Mouse (Mus musculus): ENCODE data around the gene Oas1a.
"Not testable (repeated sequence)": the region's sequence is repeated elsewhere in the genome, so short reads cannot be mapped to it uniquely, and the experiment has no call there.

The Oas1a gene

GRCm38 (mm10) chr5:120893866-120894265, 13.5 kb downstream of the Oas1a start:
- peak in 1 of 2 experiments; percentile 8 for DNase-seq (ENCODE audit: low spot score in 2 of 2)

GRCm38 (mm10) chr5:120892243-120892660, 15.1 kb downstream of the Oas1a start:
- peak in 1 of 2 experiments; percentile 51 for DNase-seq (ENCODE audit: low spot score in 2 of 2)

- DNase-seq (ENCODE audit: low spot score in 2 of 2), result not testable (repeated sequence)
Observed at GRCm38 (mm10) chr5:120891566-120892242, 15.6 kb downstream of the Oas1a start.

- DNase-seq (ENCODE audit: low spot score in 2 of 2), result peak in 1 of 2 experiments; percentile 57
Observed at GRCm38 (mm10) chr5:120890991-120891390, 16.3 kb downstream of the Oas1a start.

- peak in 1 of 2 experiments; percentile 61 for DNase-seq (ENCODE audit: low spot score in 2 of 2)
Observed at GRCm38 (mm10) chr5:120890026-120890425, 17.3 kb downstream of the Oas1a start.

GRCm38 (mm10) chr5:120888294-120888815, 19.0 kb downstream of the Oas1a start:
- peak in 1 of 2 experiments; percentile 47 for DNase-seq (ENCODE audit: low spot score in 2 of 2)

- peak in 1 of 2 experiments; percentile 37 for DNase-seq (ENCODE audit: low spot score in 2 of 2)
Observed at GRCm38 (mm10) chr5:120887831-120888230, 19.5 kb downstream of the Oas1a start.

- DNase-seq (ENCODE audit: low spot score in 2 of 2), result peak in 1 of 2 experiments; percentile 53
Observed at GRCm38 (mm10) chr5:120887413-120887812, 19.9 kb downstream of the Oas1a start, which contains the start of gene Oas1g. Gene Oas1g (minus strand): TSS chr5:120887613.

GRCm38 (mm10) chr5:120881681-120882080, 25.6 kb downstream of the Oas1a start:
- peak in 1 of 2 experiments; percentile 49 for DNase-seq (ENCODE audit: low spot score in 2 of 2)

- not testable (repeated sequence) for DNase-seq (ENCODE audit: low spot score in 2 of 2)
Observed at GRCm38 (mm10) chr5:120878803-120879202, 28.5 kb downstream of the Oas1a start.

- DNase-seq (ENCODE audit: low spot score in 2 of 2), result not testable (repeated sequence)
Observed at GRCm38 (mm10) chr5:120877407-120877806, 29.9 kb downstream of the Oas1a start.

- DNase-seq (ENCODE audit: low spot score in 2 of 2), result not testable (repeated sequence)
Observed at GRCm38 (mm10) chr5:120876839-120877238, 30.5 kb downstream of the Oas1a start.

GRCm38 (mm10) chr5:120871469-120871868, 35.9 kb downstream of the Oas1a start:
- no peak for DNase-seq (ENCODE audit: low spot score in 2 of 2)

- DNase-seq (ENCODE audit: low spot score in 2 of 2), result peak in 1 of 2 experiments; percentile 39
Observed at GRCm38 (mm10) chr5:120870782-120871181, 36.5 kb downstream of the Oas1a start.

GRCm38 (mm10) chr5:120870081-120870480, 37.2 kb downstream of the Oas1a start:
- DNase-seq (ENCODE audit: low spot score in 2 of 2), result no peak

- DNase-seq (ENCODE audit: low spot score in 2 of 2), result peak in 1 of 2 experiments; percentile 51
Observed at GRCm38 (mm10) chr5:120869436-120870015, 37.8 kb downstream of the Oas1a start.

- no peak for DNase-seq (ENCODE audit: low spot score in 2 of 2)
Observed at GRCm38 (mm10) chr5:120865336-120865860, 41.9 kb downstream of the Oas1a start.

- DNase-seq (ENCODE audit: low spot score in 2 of 2), result no peak
Observed at GRCm38 (mm10) chr5:120861121-120861520, 46.2 kb downstream of the Oas1a start, which contains the start of gene Oas1h. Gene Oas1h (plus strand): TSS chr5:120861421.

GRCm38 (mm10) chr5:120859241-120859640, 48.1 kb downstream of the Oas1a start:
- DNase-seq (ENCODE audit: low spot score in 2 of 2), result no peak

GRCm38 (mm10) chr5:120849601-120850136, 57.7 kb downstream of the Oas1a start:
- peak in 1 of 2 experiments; percentile 70 for DNase-seq (ENCODE audit: low spot score in 2 of 2)

- no peak for DNase-seq (ENCODE audit: low spot score in 2 of 2)
Observed at GRCm38 (mm10) chr5:120847067-120847466, 60.3 kb downstream of the Oas1a start, which contains the start of gene Oas1f. Gene Oas1f (plus strand): TSS chr5:120847367.
